Mouse (Mus musculus): ENCODE measurements at regions not wholly inside any gene's neighbourhood (a gene's known extent, or its start where the extent isn't known, plus 50 kb on each side); places are given as distances from the start of the nearest gene placed in this dataset.
"Not testable (repeated sequence)": the region's sequence is repeated elsewhere in the genome, so short reads cannot be mapped to it uniquely, and the experiment has no call there.

GRCm38 (mm10) chr10:96254250-96254862, 118.0 kb downstream of the Gm5426 start:
- DNase-seq, result no peak

- no peak for DNase-seq
Measured at GRCm38 (mm10) chr10:96257935-96258334, 121.5 kb downstream of the Gm5426 start.

GRCm38 (mm10) chr10:96259242-96259641, 122.8 kb downstream of the Gm5426 start:
- DNase-seq, result no peak

- no peak for DNase-seq
Measured at GRCm38 (mm10) chr10:96259648-96260047, 123.2 kb downstream of the Gm5426 start.

- DNase-seq, result no peak
Measured at GRCm38 (mm10) chr10:96263544-96263943, 127.1 kb downstream of the Gm5426 start.

GRCm38 (mm10) chr10:96264433-96264832, 128.0 kb downstream of the Gm5426 start:
- DNase-seq, result no peak

- no peak for DNase-seq
Measured at GRCm38 (mm10) chr10:96264866-96265265, 128.5 kb downstream of the Gm5426 start.

GRCm38 (mm10) chr10:96266100-96266735, 129.8 kb downstream of the Gm5426 start:
- no peak for DNase-seq

- DNase-seq, result no peak
Measured at GRCm38 (mm10) chr10:96267603-96268002, 131.2 kb downstream of the Gm5426 start.

GRCm38 (mm10) chr10:96273607-96274365, 137.4 kb downstream of the Gm5426 start:
- no peak for DNase-seq

- DNase-seq, result no peak
Measured at GRCm38 (mm10) chr10:96280149-96280548, 143.7 kb downstream of the Gm5426 start.

GRCm38 (mm10) chr10:96285407-96286093, 149.1 kb downstream of the Gm5426 start:
- no peak for DNase-seq

GRCm38 (mm10) chr10:96286094-96286485, 149.7 kb downstream of the Gm5426 start:
- no peak for DNase-seq

- not testable (repeated sequence) for DNase-seq
Measured at GRCm38 (mm10) chr10:96289005-96289404, 152.6 kb downstream of the Gm5426 start.

GRCm38 (mm10) chr10:96293622-96294021, 157.2 kb downstream of the Gm5426 start:
- no peak for DNase-seq

GRCm38 (mm10) chr10:96294666-96295065, 158.3 kb downstream of the Gm5426 start:
- no peak for DNase-seq

- DNase-seq, result peak; percentile 22
Measured at GRCm38 (mm10) chr10:96297658-96298057, 161.3 kb downstream of the Gm5426 start.

- no peak for DNase-seq
Measured at GRCm38 (mm10) chr10:96298566-96298965, 162.2 kb downstream of the Gm5426 start.

GRCm38 (mm10) chr10:96305701-96306100, 169.3 kb downstream of the Gm5426 start:
- DNase-seq, result no peak

- peak; percentile 31 for DNase-seq
Measured at GRCm38 (mm10) chr10:96308713-96309445, 172.5 kb downstream of the Gm5426 start.

- DNase-seq, result no peak
Measured at GRCm38 (mm10) chr10:96309766-96310165, 173.4 kb downstream of the Gm5426 start.

GRCm38 (mm10) chr10:96325297-96325696, 188.9 kb downstream of the Gm5426 start:
- no peak for DNase-seq
